Mouse (Mus musculus) midbrain, embryonic 14.5 days (tissue): ENCODE data around the gene Kars. TPM values are rescaled to one million over a fixed set of nuclear protein-coding genes. Genes with fewer than 3 reads are reported as not detected.

ENCODE experiments used
- ATAC-seq: fragments of 200-750 bp; cut with Nextera tagmentation; 2 replicates; pipeline ENCODE4 v1.8.0; 2017; ENCODE audit warnings: moderate number of reproducible peaks, moderate library complexity; ENCODE audit not compliant: low FRiP score, low TSS enrichment
- DNase-seq: peaks from one replicate; pipeline ENCODE4 v3.0.0-alpha.2; 2015
- H3K27ac ChIP-seq: fragments of 300-500 bp; sonication (generic); replicated peaks from 2 replicates; pipeline ENCODE4 v1.5.1; 2014; ENCODE audit warnings: mild to moderate bottlenecking, low read depth, low read length, moderate library complexity
- H3K27me3 ChIP-seq: fragments of 300-500 bp; sonication (generic); 2 replicates; pipeline ENCODE4 v1.6.1; 2014; ENCODE audit warnings: low read length, control low read depth, mixed read lengths; ENCODE audit not compliant: control insufficient read depth, insufficient read depth
- H3K36me3 ChIP-seq: fragments of 300-500 bp; sonication (generic); 2 replicates; pipeline ENCODE4 v1.6.1; 2014; ENCODE audit warnings: low read length, control low read depth; ENCODE audit not compliant: control insufficient read depth, insufficient read depth
- H3K4me1 ChIP-seq: fragments of 300-500 bp; sonication (generic); 2 replicates; pipeline ENCODE4 v1.6.1; 2014; ENCODE audit warnings: mild to moderate bottlenecking, antibody characterized with exemption, low read length, control low read depth; ENCODE audit not compliant: control insufficient read depth, insufficient read depth
- H3K4me2 ChIP-seq: fragments of 300-500 bp; sonication (generic); 2 replicates; pipeline ENCODE4 v1.6.1; 2014; ENCODE audit warnings: mild to moderate bottlenecking, low read length, moderate library complexity
- H3K4me3 ChIP-seq: fragments of 300-500 bp; sonication (generic); replicated peaks from 2 replicates; pipeline ENCODE4 v1.5.1; 2014; ENCODE audit warnings: low read depth, low read length
- H3K9ac ChIP-seq: fragments of 300-500 bp; sonication (generic); replicated peaks from 2 replicates; pipeline ENCODE4 v1.6.1; 2014; ENCODE audit warnings: mild to moderate bottlenecking, low read length, moderate library complexity
- H3K9me3 ChIP-seq: fragments of 300-500 bp; sonication (generic); 2 replicates; pipeline ENCODE4 v1.6.1; 2016; ENCODE audit warnings: low read length, control low read depth, mixed read lengths; ENCODE audit not compliant: control insufficient read depth
- WGBS: fragments of 180-500 bp; shearing (Covaris S2); extraction: QIAGEN DNeasy Blood & Tissue Kit; methylation state at CpG from one replicate; pipeline ENCODE4 v1.1.7; 2014; 5-methylcytosine and 5-hydroxymethylcytosine counted together
- polyA plus RNA-seq: library from polyadenylated mRNA; unstranded; fragments of >200 nt; fragmentation: Nextera tagmentation; extraction: Ambion mirVana; gene quantifications from 2 replicates; pipeline ENCODE4 v1.2.1, GENCODE M21; 2014

Kars gene
- polyA plus RNA-seq, 1 experiment from 2014 or later = 186 TPM

DNA sequence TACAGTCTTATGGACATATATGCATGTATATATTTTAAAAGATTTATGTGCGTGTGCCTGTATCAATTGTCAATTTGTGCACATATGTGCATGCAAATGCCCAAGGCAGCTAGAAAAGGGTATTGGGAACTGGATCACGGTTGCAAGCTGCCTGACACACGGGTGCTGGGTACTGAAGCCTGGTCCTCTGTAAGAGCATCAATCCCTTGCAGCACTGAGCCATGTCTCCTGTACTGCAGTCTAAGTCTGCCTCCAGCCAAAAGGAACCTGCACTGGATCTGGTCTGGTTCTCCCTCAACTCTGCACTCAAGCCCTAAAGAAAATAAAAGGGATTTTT is 18.5 kb downstream of the Kars start:
- Histone ChIP-seq H3K36me3 (peaks cover 59% of the 10 kb centered on the region), H3K9me3 (no peaks in the 10 kb centered on the region), H3K9ac (no peak overlapping the region), H3K4me3 (no peak overlapping the region), H3K27me3 (no peaks in the 10 kb centered on the region), H3K4me1 (peaks cover 5% of the 10 kb centered on the region; the same call in 1 of the 2 replicates), H3K27ac (no peak overlapping the region), H3K4me2 (peak overlapping the region; percentile 58)
- DNase-seq (no peak), ATAC-seq (no peak)
- WGBS = 76% methylated on average over 3 of the region's 3 CpGs

DNA sequence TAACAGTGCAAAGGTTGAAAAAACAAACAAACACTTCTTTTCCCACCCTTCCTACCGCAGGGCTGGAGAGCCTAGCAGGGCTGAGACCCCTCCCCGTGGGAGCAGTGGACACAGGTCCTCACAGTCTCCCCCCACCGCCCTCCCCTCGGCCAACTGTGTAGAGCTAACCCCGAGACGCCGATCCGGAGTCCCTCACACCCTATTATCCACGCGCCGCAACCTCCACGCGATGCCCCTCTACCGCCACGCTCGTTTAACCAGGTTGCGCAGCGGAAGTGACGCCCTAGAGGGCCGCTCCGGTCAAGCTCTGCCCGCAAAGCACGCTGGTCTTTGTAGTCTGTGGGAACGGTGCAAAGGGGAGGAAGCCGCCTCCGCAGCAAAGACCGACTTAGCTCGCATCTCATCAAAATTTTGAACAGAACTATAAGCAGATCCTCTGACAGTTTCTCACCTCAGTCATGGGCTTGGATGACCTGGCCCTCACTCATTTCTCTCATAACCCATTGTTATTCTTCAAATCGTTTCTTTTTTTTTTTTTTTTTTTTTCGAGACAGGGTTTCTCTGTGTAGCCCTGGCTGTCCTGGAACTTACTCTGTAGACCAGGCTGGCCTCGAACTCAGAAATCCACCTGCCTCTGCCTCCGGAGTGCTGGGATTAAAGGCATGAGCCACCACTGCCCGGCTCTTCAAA is 19.0 kb downstream of the Kars start, which contains the start of gene Adat1:
Adat1 (minus strand) TSS at position 290 of the 690 bp plus-strand sequence.
- no peaks in the 10 kb centered on the region for H3K27me3 ChIP-seq
- WGBS = 5% methylated on average over 33 of the region's 33 CpGs
- H3K4me3 ChIP-seq = peak within 1 kb of the TSS; percentile 57
- H3K27ac ChIP-seq = peak within 1 kb of the TSS; percentile 32; the same call in 1 of the 2 replicates
- peaks cover 59% of the 10 kb centered on the region for H3K36me3 ChIP-seq
- DNase-seq = peak; percentile 97
- ATAC-seq = peak; percentile 96
- H3K9ac ChIP-seq = peak within 1 kb of the TSS; percentile 64
- no peaks in the 10 kb centered on the region for H3K9me3 ChIP-seq
- H3K4me2 ChIP-seq = peak within 1 kb of the TSS; percentile 58
- peaks cover 5% of the 10 kb centered on the region; the same call in 1 of the 2 replicates for H3K4me1 ChIP-seq

DNA sequence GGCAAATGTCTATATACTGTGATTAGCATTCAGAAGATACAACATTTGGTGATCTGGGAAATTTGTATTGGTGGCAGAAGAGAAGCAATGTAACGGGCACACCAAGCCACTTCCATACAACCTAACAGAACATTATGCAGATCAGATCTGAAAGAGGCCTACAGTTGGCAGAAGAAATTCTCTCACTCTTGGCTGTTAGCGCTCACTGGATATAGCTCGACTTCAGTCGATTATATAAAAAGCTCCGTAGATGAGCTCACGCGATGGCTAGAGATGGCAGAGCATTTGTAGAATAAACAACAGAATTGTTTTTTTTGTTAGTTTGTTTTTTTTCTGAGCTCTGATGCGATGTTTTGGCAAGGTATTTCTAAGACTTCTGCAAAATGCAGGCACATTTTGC is 19.8 kb downstream of the Kars start:
- Histone ChIP-seq H3K4me2 (peak overlapping the region; percentile 58), H3K9ac (peak overlapping the region; percentile 64), H3K4me1 (peaks cover 5% of the 10 kb centered on the region; the same call in 1 of the 2 replicates), H3K27me3 (no peaks in the 10 kb centered on the region), H3K4me3 (peak overlapping the region; percentile 57), H3K36me3 (peaks cover 56% of the 10 kb centered on the region), H3K27ac (no peak overlapping the region), H3K9me3 (no peaks in the 10 kb centered on the region)
- WGBS = 67% methylated on average over 8 of the region's 8 CpGs
- ATAC-seq (no peak), DNase-seq (no peak)

DNA sequence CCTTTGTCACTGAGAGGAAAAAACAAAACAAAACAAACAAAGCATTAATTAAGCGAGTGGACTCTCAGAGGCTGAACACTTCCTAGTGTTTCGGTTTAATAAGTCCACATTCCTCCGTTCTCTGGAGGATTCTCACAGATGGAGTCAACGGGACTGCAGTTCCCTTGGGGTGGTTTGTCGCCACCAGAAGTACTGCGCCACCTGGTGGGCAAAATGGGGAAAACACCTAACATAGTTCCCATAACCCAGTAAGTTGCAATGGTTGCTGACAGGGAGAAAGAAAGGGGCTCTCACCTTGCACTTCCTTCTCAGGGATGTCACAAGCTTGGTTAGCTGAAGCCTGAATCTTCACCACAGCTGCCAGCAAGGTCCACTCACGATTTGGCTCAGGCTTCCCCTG is 21.2 kb downstream of the Kars start:
- peaks cover 5% of the 10 kb centered on the region; the same call in 1 of the 2 replicates for H3K4me1 ChIP-seq
- H3K4me2 ChIP-seq = no peak overlapping the region
- H3K4me3 ChIP-seq = no peak overlapping the region
- DNase-seq (peak; percentile 87), ATAC-seq (no peak)
- peaks cover 52% of the 10 kb centered on the region for H3K36me3 ChIP-seq
- H3K27me3 ChIP-seq = no peaks in the 10 kb centered on the region
- H3K9me3 ChIP-seq = no peaks in the 10 kb centered on the region
- H3K27ac ChIP-seq = no peak overlapping the region
- no peak overlapping the region for H3K9ac ChIP-seq
- WGBS = 21% methylated on average over 7 of the region's 7 CpGs

DNA sequence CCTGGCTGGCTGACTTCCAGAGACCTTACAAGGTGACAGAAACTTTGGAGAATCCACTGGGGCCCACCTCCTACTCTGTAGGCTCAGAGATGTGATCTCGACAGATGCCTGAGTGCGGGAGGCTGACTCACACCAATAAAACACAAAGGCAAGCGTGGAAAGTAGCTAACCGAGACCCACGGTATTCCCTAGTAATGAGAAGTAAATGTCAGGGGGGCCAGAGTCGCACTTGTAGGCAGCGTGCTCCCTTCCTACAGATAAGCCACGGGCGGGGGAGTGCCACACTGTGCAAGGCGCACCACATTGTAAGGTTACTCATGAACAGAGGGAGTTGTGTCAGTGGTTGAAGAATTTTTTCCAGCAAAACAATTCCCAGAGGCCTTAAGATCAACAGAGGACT is 26.6 kb downstream of the Kars start:
- 90% methylated on average over 10 of the region's 10 CpGs for WGBS
- no peak overlapping the region for H3K4me3 ChIP-seq
- no peaks in the 10 kb centered on the region for H3K4me1 ChIP-seq
- H3K27ac ChIP-seq = no peak overlapping the region
- H3K27me3 ChIP-seq = no peaks in the 10 kb centered on the region
- no peak for DNase-seq
- peaks cover 50% of the 10 kb centered on the region; the same call in 1 of the 2 replicates for H3K36me3 ChIP-seq
- no peaks in the 10 kb centered on the region for H3K9me3 ChIP-seq
- no peak overlapping the region for H3K4me2 ChIP-seq
- no peak for ATAC-seq
- no peak overlapping the region for H3K9ac ChIP-seq

DNA sequence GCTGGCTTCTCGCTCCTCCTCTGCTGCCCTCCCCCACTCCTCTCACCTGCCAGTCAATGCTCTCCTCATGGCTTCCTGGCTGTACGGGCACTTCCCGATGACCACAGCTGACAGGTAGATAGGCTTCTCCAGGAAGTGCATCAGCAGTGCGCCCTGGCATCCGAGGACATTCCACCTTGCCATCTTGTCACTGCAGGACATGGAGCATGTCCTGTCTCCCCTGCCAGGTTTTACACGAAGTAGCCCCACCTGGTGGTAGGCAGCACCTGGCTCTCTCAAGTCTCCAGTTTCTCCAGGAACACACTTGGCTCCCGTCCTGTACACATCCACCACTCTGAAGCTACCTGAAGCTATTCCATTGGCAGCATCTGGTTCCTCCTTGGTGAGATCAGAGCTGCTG is 29.0 kb downstream of the Kars start:
- peaks cover 48% of the 10 kb centered on the region for H3K36me3 ChIP-seq
- no peaks in the 10 kb centered on the region for H3K4me1 ChIP-seq
- WGBS = 82% methylated on average over 7 of the region's 7 CpGs
- H3K27ac ChIP-seq = no peak overlapping the region
- no peak overlapping the region for H3K4me3 ChIP-seq
- no peak for ATAC-seq
- no peaks in the 10 kb centered on the region for H3K27me3 ChIP-seq
- H3K4me2 ChIP-seq = no peak overlapping the region
- no peak overlapping the region for H3K9ac ChIP-seq
- H3K9me3 ChIP-seq = no peaks in the 10 kb centered on the region
- no peak for DNase-seq

DNA sequence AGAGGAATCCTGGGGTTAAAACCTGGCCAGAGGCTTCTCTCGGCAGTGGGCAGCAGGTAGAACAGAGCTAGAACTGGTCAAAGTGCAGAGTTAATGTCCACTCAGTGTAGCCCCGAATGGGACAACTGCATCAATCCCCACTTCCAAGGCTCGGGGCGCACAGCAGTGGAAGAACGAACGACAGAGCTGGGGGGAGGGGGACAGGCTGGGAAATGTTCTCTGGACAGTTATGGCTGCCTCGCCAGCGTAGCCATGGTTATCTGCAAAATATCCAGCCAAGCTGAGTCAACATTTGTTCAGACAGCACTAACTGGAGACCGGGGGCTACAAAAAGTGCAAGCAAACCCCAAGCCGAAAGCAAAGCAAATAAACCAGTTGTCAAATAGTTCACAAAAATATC is 33.0 kb downstream of the Kars start:
- Histone ChIP-seq H3K4me3 (no peak overlapping the region), H3K4me2 (no peak overlapping the region), H3K4me1 (no peaks in the 10 kb centered on the region), H3K27me3 (no peaks in the 10 kb centered on the region), H3K36me3 (peaks cover 32% of the 10 kb centered on the region), H3K27ac (no peak overlapping the region), H3K9me3 (no peaks in the 10 kb centered on the region), H3K9ac (no peak overlapping the region)
- 86% methylated on average over 10 of the region's 10 CpGs for WGBS
- ATAC-seq (no peak), DNase-seq (peak; percentile 15)

DNA sequence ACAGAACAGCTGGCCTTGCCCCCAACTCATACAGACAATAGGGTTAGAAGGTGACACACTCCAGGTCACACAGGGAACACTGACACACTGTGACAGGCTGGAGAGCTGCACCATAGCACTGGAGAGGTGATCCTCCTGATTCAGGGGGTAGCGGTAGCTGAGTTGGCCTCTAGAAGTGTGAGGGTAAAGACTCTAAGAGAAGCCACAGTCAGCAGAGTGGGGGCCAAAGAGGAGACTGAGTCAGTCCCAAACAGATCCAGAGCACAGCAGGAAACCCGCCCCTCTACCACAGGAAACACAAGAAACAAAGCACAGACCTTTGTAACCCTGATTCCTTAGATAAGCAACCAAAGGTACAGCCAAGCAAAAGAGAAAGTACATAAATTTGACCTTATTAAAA is 34.8 kb downstream of the Kars start:
- Histone ChIP-seq H3K9ac (no peak overlapping the region), H3K36me3 (peaks cover 30% of the 10 kb centered on the region), H3K9me3 (no peaks in the 10 kb centered on the region), H3K4me1 (no peaks in the 10 kb centered on the region), H3K4me3 (no peak overlapping the region), H3K27ac (no peak overlapping the region), H3K27me3 (no peaks in the 10 kb centered on the region), H3K4me2 (no peak overlapping the region)
- WGBS = 81% methylated on average over 2 of the region's 2 CpGs
- ATAC-seq (no peak), DNase-seq (no peak)

DNA sequence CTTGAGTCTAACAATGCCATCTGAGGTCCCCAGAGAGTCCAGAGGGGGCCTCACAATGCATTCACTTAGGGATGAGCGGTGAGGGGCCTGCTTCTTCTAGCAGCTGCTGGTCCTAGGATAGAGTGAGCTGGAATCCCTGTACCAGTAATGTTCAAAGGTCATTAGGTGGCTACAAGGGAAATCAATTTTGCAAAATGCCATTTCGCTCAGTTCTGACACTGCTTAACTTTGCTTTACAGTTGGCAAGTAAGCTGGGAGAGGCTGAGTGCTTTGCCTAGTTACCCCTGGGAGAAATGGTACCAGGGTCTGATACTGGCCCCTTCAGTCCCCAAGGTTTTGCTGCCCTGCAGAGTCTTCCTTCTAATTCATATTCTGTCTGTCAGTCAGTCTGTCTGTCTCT is 35.4 kb downstream of the Kars start:
- H3K4me1 ChIP-seq = no peaks in the 10 kb centered on the region
- H3K4me2 ChIP-seq = no peak overlapping the region
- ATAC-seq = no peak
- H3K9me3 ChIP-seq = no peaks in the 10 kb centered on the region
- no peak for DNase-seq
- peaks cover 30% of the 10 kb centered on the region for H3K36me3 ChIP-seq
- no peaks in the 10 kb centered on the region for H3K27me3 ChIP-seq
- no peak overlapping the region for H3K27ac ChIP-seq
- 93% methylated on average over 2 of the region's 2 CpGs for WGBS
- no peak overlapping the region for H3K9ac ChIP-seq
- no peak overlapping the region for H3K4me3 ChIP-seq
